Mouse (Mus musculus) lung, adult 2 months (tissue): ENCODE data around the gene Bbox1.

Source experiments
- CTCF ChIP-seq: fragments of 200-500 bp; IDR thresholded peaks from 2 replicates; pipeline ENCODE4 v1.5.1; 2011; ENCODE audit warnings: mild to moderate bottlenecking, low read length, control low read depth; ENCODE audit not compliant: insufficient read depth
- POLR2A ChIP-seq: fragments of 200-500 bp; IDR thresholded peaks from 2 replicates; pipeline ENCODE4 v1.6.1; 2011; ENCODE audit warnings: low read depth, mild to moderate bottlenecking, control low read depth, low read length, borderline replicate concordance; ENCODE audit errors: extremely low read depth

DNA sequence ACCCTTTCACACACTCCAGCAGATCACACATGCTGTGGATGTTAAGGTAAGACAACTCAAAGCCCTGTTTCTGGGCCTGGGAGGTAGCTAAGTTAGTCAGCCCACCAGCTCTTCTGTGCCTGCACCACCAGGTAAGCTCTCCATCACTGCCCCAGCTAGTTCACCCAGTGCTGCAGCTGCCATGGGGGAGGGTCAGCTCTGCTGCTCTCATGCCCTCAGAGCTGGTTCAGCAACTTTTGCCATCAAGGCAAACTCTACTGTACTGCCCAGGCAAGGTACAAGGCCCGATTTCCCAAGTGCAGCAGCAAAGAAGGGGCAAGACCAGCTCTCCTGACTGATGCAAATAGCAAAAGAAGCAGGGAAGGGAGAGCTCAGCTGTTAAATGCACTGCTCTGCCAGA lies 93.9 kb downstream of the Bbox1 start:
- TF ChIP-seq CTCF, result no peak
- no peak for TF ChIP-seq POLR2A
